Mouse (Mus musculus): Measurements from ENCODE around the gene Scn1a.

Gene Scn1a

GRCm38 (mm10) chr2:66440711-66441110, at the start of gene Scn1a:
Gene Scn1a (minus strand): TSS chr2:66440840.
- DNase-seq = peak; percentile 14

GRCm38 (mm10) chr2:66478395-66478794, 37.8 kb upstream of the Scn1a start:
- no peak for DNase-seq

GRCm38 (mm10) chr2:66473181-66473822, 32.7 kb upstream of the Scn1a start:
- peak; percentile 11 for DNase-seq

- DNase-seq = no peak
These were observed 24.8 kb upstream of the Scn1a start for GRCm38 (mm10) chr2:66465484-66465883.

- no peak for DNase-seq
These were observed 24.3 kb upstream of the Scn1a start for GRCm38 (mm10) chr2:66464874-66465458.

- DNase-seq = no peak
These were observed 23.3 kb upstream of the Scn1a start for GRCm38 (mm10) chr2:66463916-66464315.

- DNase-seq = no peak
These were observed 21.8 kb upstream of the Scn1a start for GRCm38 (mm10) chr2:66462458-66462857.

GRCm38 (mm10) chr2:66439764-66440471, 722 bp downstream of the Scn1a start:
- peak; percentile 9 for DNase-seq

- DNase-seq = no peak
These were observed 4.4 kb downstream of the Scn1a start for GRCm38 (mm10) chr2:66436286-66436685.

- peak; percentile 49 for DNase-seq
These were observed 30.8 kb downstream of the Scn1a start for GRCm38 (mm10) chr2:66409740-66410290.

GRCm38 (mm10) chr2:66408899-66409739, 31.5 kb downstream of the Scn1a start:
- peak; percentile 20 for DNase-seq

- peak; percentile 32 for DNase-seq
These were observed 32.2 kb downstream of the Scn1a start for GRCm38 (mm10) chr2:66408456-66408855.

GRCm38 (mm10) chr2:66392586-66392985, 48.1 kb downstream of the Scn1a start:
- DNase-seq = no peak

- no peak for DNase-seq
These were observed 72.7 kb downstream of the Scn1a start for GRCm38 (mm10) chr2:66367957-66368356.

GRCm38 (mm10) chr2:66350590-66350989, 90.0 kb downstream of the Scn1a start:
- DNase-seq = no peak

GRCm38 (mm10) chr2:66346622-66347021, 94.0 kb downstream of the Scn1a start:
- no peak for DNase-seq

GRCm38 (mm10) chr2:66346181-66346580, 94.5 kb downstream of the Scn1a start:
- no peak for DNase-seq

- no peak for DNase-seq
These were observed 103.2 kb downstream of the Scn1a start for GRCm38 (mm10) chr2:66337406-66337805.

GRCm38 (mm10) chr2:66336396-66336795, 104.2 kb downstream of the Scn1a start:
- DNase-seq = no peak

GRCm38 (mm10) chr2:66272551-66272950, 168.1 kb downstream of the Scn1a start:
- no peak for DNase-seq

- peak; percentile 98 for DNase-seq
These were observed 184.2 kb downstream of the Scn1a start, which contains the start of gene Ttc21b for GRCm38 (mm10) chr2:66256220-66257131. Gene Ttc21b (minus strand): TSS chr2:66256617.

- DNase-seq = no peak
These were observed 196.6 kb downstream of the Scn1a start for GRCm38 (mm10) chr2:66244013-66244412.
